16 mouse cellular contexts compared by ENCODE assay signal in genomic region chr11:113698013-113698545, GRCm38 (mm10). TPM values are rescaled to one million over a fixed set of nuclear protein-coding genes. Genes with fewer than 3 reads are reported as not detected.
A peak's percentile ranks its signal among the peaks of the same experiment; 100 is the strongest.
DNase-seq lines count a peak whose midpoint lies in the region; ATAC-seq and TF ChIP-seq lines count a peak whose summit lies in the region.
"Had no signal": no experiment of that assay in that cellular context is flagged by ENCODE, and none has a peak within 500 bp of the region (broad histone marks: within the 10 kb centered on the region; RNA-seq: fewer than 3 reads in every experiment).

No protein-coding gene starts in this region.

- H3K4me3 ChIP-seq in liver, embryonic 11.5 days (ENCODE audit: low read depth, low read length) = no peak overlapping the region
- H3K4me3 ChIP-seq in kidney, embryonic 16.5 days (ENCODE audit: low read length) = no peak overlapping the region
- H3K4me3 ChIP-seq in liver, postnatal 0 days (ENCODE audit: low read depth, low read length) = no peak overlapping the region
- H3K4me3 ChIP-seq: embryonic facial prominence, embryonic 12.5 days; forebrain, embryonic 13.5 days had no signal

- WGBS in liver, embryonic 11.5 days = 80% methylated on average over 12 of the region's 12 CpGs
- WGBS in kidney, embryonic 16.5 days = 46% methylated on average over 12 of the region's 12 CpGs
- 62% methylated on average over 12 of the region's 12 CpGs for WGBS in liver, postnatal 0 days (ENCODE audit: insufficient replicate concordance)

- H3K9me3 ChIP-seq in liver, embryonic 11.5 days (ENCODE audit: control insufficient read depth, low read length) = no peaks in the 10 kb centered on the region
- H3K9me3 ChIP-seq in kidney, embryonic 16.5 days (ENCODE audit: low read length) = peaks cover 7% of the 10 kb centered on the region; the same call in 1 of the 2 replicates
- 0 out of 2 replicates have a peak, but pooled peaks cover 4% of the 10 kb centered on the region for H3K9me3 ChIP-seq in liver, postnatal 0 days (ENCODE audit: low read length)
- H3K9me3 ChIP-seq: embryonic facial prominence, embryonic 12.5 days; forebrain, embryonic 13.5 days had no signal

- H3K4me2 ChIP-seq in liver, embryonic 11.5 days = no peak overlapping the region
- no peak overlapping the region for H3K4me2 ChIP-seq in kidney, embryonic 16.5 days (replicated peaks; ENCODE audit: low read depth, low read length)
- H3K4me2 ChIP-seq in liver, postnatal 0 days (ENCODE audit: low read depth, low read length) = no peak overlapping the region
- H3K4me2 ChIP-seq: embryonic facial prominence, embryonic 12.5 days; forebrain, embryonic 13.5 days had no signal

- TF ChIP-seq CTCF in liver, postnatal 0 days (IDR thresholded peaks at IDR 0.05; ENCODE audit: low read depth) = no peak

- no peak overlapping the region for H3K27ac ChIP-seq in liver, embryonic 11.5 days (ENCODE audit: low read depth, low read length)
- H3K27ac ChIP-seq in kidney, embryonic 16.5 days (ENCODE audit: low read length) = no peak overlapping the region
- peak overlapping the region; percentile 23; the same call in 1 of the 2 replicates for H3K27ac ChIP-seq in liver, postnatal 0 days (ENCODE audit: low read depth)
- H3K27ac ChIP-seq: embryonic facial prominence, embryonic 12.5 days; forebrain, embryonic 13.5 days; macrophage had no signal

- no peak overlapping the region for H3K9ac ChIP-seq in liver, embryonic 11.5 days (ENCODE audit: low read depth, low read length)
- no peak overlapping the region for H3K9ac ChIP-seq in kidney, embryonic 16.5 days (replicated peaks; ENCODE audit: low read length)
- no peak overlapping the region for H3K9ac ChIP-seq in liver, postnatal 0 days (replicated peaks)
- H3K9ac ChIP-seq: embryonic facial prominence, embryonic 12.5 days; forebrain, embryonic 13.5 days had no signal

- peaks cover 26% of the 10 kb centered on the region for H3K36me3 ChIP-seq in liver, embryonic 11.5 days (ENCODE audit: control insufficient read depth, insufficient read depth, low read length)
- H3K36me3 ChIP-seq in kidney, embryonic 16.5 days (ENCODE audit: insufficient read depth, low read length) = peaks cover 19% of the 10 kb centered on the region
- H3K36me3 ChIP-seq in liver, postnatal 0 days (replicated peaks; ENCODE audit: insufficient read depth, low read length) = peaks cover 17% of the 10 kb centered on the region

- H3K27me3 ChIP-seq in liver, embryonic 11.5 days (replicated peaks; ENCODE audit: control insufficient read depth, insufficient read depth, low read length) = no peaks in the 10 kb centered on the region
- no peaks in the 10 kb centered on the region for H3K27me3 ChIP-seq in kidney, embryonic 16.5 days (ENCODE audit: insufficient read depth, low read length)
- H3K27me3 ChIP-seq in liver, postnatal 0 days (ENCODE audit: insufficient read depth, low read length) = 0 out of 2 replicates have a peak, but pooled peaks cover 3% of the 10 kb centered on the region
- H3K27me3 ChIP-seq: embryonic facial prominence, embryonic 12.5 days; forebrain, embryonic 13.5 days had no signal

- DNase-seq in liver = peak; percentile 19
- DNase-seq in liver, embryonic 11.5 days (ENCODE audit: low spot score) = no peak
- DNase-seq in liver, postnatal 0 days = peak; percentile 68
- DNase-seq in spleen, adult 12 weeks (ENCODE audit: low spot score) = no peak
- DNase-seq in urinary bladder, postnatal 4 days (ENCODE audit: low spot score in 2 of 2) = no peak
- DNase-seq: adrenal gland, postnatal 25 days; cerebellum, adult 2 months; gastrocnemius, postnatal 25 days; spleen, adult 18-20 months; thymus, adult 18-20 months had no signal

- no peaks in the 10 kb centered on the region for H3K4me1 ChIP-seq in liver, embryonic 11.5 days (replicated peaks; ENCODE audit: control insufficient read depth, insufficient read depth, low read length)
- peaks cover 5% of the 10 kb centered on the region; the same call in 1 of the 2 replicates for H3K4me1 ChIP-seq in kidney, embryonic 16.5 days (ENCODE audit: insufficient read depth, low read length)
- H3K4me1 ChIP-seq in liver, postnatal 0 days (ENCODE audit: insufficient read depth) = peaks cover 2% of the 10 kb centered on the region; the same call in 1 of the 2 replicates
- H3K4me1 ChIP-seq: embryonic facial prominence, embryonic 12.5 days; forebrain, embryonic 13.5 days had no signal

- no peak for ATAC-seq in liver, embryonic 11.5 days (replicated peaks; ENCODE audit: low FRiP score)
- ATAC-seq in kidney, embryonic 16.5 days (ENCODE audit: low FRiP score, low TSS enrichment) = peak; percentile 78; the same call in 1 of the 2 replicates
- ATAC-seq in liver, postnatal 0 days = peak; percentile 98
- no peak for ATAC-seq in granulocyte monocyte progenitor cell, adult 5-6 weeks (replicated peaks; ENCODE audit: poor library complexity, severe bottlenecking)
- ATAC-seq: forebrain, embryonic 13.5 days had no signal

- TF ChIP-seq EP300 in liver, postnatal 0 days (IDR thresholded peaks at IDR 0.05; ENCODE audit: low read depth) = peak; percentile 55

RNA-seq across cellular contexts. Expression of gene Cpsf4l, which starts 11.7 kb away (rescaled TPM):
- polyA plus RNA-seq in liver, embryonic 11.5 days (2014; fragmentation: Nextera tagmentation; extraction: Ambion mirVana) = 0.18 and 0.29 TPM in 2 replicates
- polyA plus RNA-seq in kidney, embryonic 16.5 days (2015; fragmentation: Nextera tagmentation; extraction: Ambion mirVana) = 1.3 and 1.4 TPM in 2 replicates
- 0.38 and 0.46 TPM in 2 replicates for polyA plus RNA-seq in liver, postnatal 0 days (2015; fragmentation: Nextera tagmentation; extraction: Ambion mirVana)
- not detected in 2 replicates for total RNA-seq in granulocyte monocyte progenitor cell, adult 5-6 weeks (2014; fragmentation: Nextera tagmentation)
- not detected in 2 replicates for total RNA-seq in granulocyte monocyte progenitor cell, adult 5-6 weeks (2017)
- total RNA-seq: gastrocnemius, postnatal 25 days; monocyte, adult 5-6 weeks had no signal
- polyA plus RNA-seq: macrophage had no signal

RNA-seq across cellular contexts. Expression of gene D11Wsu47e, which starts 13.9 kb away (rescaled TPM):
- polyA plus RNA-seq in liver, embryonic 11.5 days (2014; fragmentation: Nextera tagmentation; extraction: Ambion mirVana) = 22.4 and 22.9 TPM in 2 replicates
- polyA plus RNA-seq in kidney, embryonic 16.5 days (2015; fragmentation: Nextera tagmentation; extraction: Ambion mirVana) = 23.7 and 27.6 TPM in 2 replicates
- polyA plus RNA-seq in liver, postnatal 0 days (2015; fragmentation: Nextera tagmentation; extraction: Ambion mirVana) = 4.3 and 4.6 TPM in 2 replicates
- total RNA-seq in granulocyte monocyte progenitor cell, adult 5-6 weeks (2014; fragmentation: Nextera tagmentation) = 10.4 and 28.3 TPM in 2 replicates
- 6.4 and 19.0 TPM in 2 replicates for total RNA-seq in granulocyte monocyte progenitor cell, adult 5-6 weeks (2017)

RNA-seq across cellular contexts. Expression of gene Fam104a, which starts 14.1 kb away (rescaled TPM):
- polyA plus RNA-seq in liver, embryonic 11.5 days (2014; fragmentation: Nextera tagmentation; extraction: Ambion mirVana) = 58.7 and 62.3 TPM in 2 replicates
- polyA plus RNA-seq in kidney, embryonic 16.5 days (2015; fragmentation: Nextera tagmentation; extraction: Ambion mirVana) = 43.8 and 45.7 TPM in 2 replicates
- 24.1 and 26.5 TPM in 2 replicates for polyA plus RNA-seq in liver, postnatal 0 days (2015; fragmentation: Nextera tagmentation; extraction: Ambion mirVana)
- total RNA-seq in granulocyte monocyte progenitor cell, adult 5-6 weeks (2014; fragmentation: Nextera tagmentation) = 14.4 and 15.6 TPM in 2 replicates
- 17.6 and 25.0 TPM in 2 replicates for total RNA-seq in granulocyte monocyte progenitor cell, adult 5-6 weeks (2017)

RNA-seq across cellular contexts. Expression of gene Slc39a11, which starts 48.2 kb away (rescaled TPM):
- 20.9 TPM in 2 replicates for polyA plus RNA-seq in liver, embryonic 11.5 days (2014; fragmentation: Nextera tagmentation; extraction: Ambion mirVana)
- 23.5 and 25.4 TPM in 2 replicates for polyA plus RNA-seq in kidney, embryonic 16.5 days (2015; fragmentation: Nextera tagmentation; extraction: Ambion mirVana)
- polyA plus RNA-seq in liver, postnatal 0 days (2015; fragmentation: Nextera tagmentation; extraction: Ambion mirVana) = 10.2 and 10.9 TPM in 2 replicates
- 24.8 and 37.0 TPM in 2 replicates for total RNA-seq in granulocyte monocyte progenitor cell, adult 5-6 weeks (2014; fragmentation: Nextera tagmentation)
- total RNA-seq in granulocyte monocyte progenitor cell, adult 5-6 weeks (2017) = 30.5 and 36.9 TPM in 2 replicates

RNA-seq across cellular contexts. Expression of gene Cog1, which starts 49.1 kb away (rescaled TPM):
- 24.0 and 24.7 TPM in 2 replicates for polyA plus RNA-seq in liver, embryonic 11.5 days (2014; fragmentation: Nextera tagmentation; extraction: Ambion mirVana)
- polyA plus RNA-seq in kidney, embryonic 16.5 days (2015; fragmentation: Nextera tagmentation; extraction: Ambion mirVana) = 25.1 and 28.2 TPM in 2 replicates
- 6.5 and 7.1 TPM in 2 replicates for polyA plus RNA-seq in liver, postnatal 0 days (2015; fragmentation: Nextera tagmentation; extraction: Ambion mirVana)
- total RNA-seq in granulocyte monocyte progenitor cell, adult 5-6 weeks (2014; fragmentation: Nextera tagmentation) = 39.1 and 63.6 TPM in 2 replicates
- total RNA-seq in granulocyte monocyte progenitor cell, adult 5-6 weeks (2017) = 11.3 and 22.8 TPM in 2 replicates

Comparison
In these comparisons a context has a peak if more than half of its experiments do, and no peak if none do; other contexts are left out.
1. DNase-seq: peak in liver (single experiment) and liver, postnatal 0 days (single experiment); none in liver, embryonic 11.5 days (single experiment), spleen, adult 12 weeks (single experiment) and urinary bladder, postnatal 4 days (0 of 2).
2. ATAC-seq: peak in kidney, embryonic 16.5 days (single experiment) and liver, postnatal 0 days (single experiment); none in liver, embryonic 11.5 days (single experiment) and granulocyte monocyte progenitor cell, adult 5-6 weeks (single experiment).